Mouse (Mus musculus) telencephalon, adult 2 months (tissue): ENCODE data around the gene Samd4b.

Experiments
- DNase-seq: peaks from one replicate; pipeline ENCODE4 v3.0.0-alpha.2; 2011; ENCODE audit warnings: low read depth, low spot score

Gene Samd4b

DNA sequence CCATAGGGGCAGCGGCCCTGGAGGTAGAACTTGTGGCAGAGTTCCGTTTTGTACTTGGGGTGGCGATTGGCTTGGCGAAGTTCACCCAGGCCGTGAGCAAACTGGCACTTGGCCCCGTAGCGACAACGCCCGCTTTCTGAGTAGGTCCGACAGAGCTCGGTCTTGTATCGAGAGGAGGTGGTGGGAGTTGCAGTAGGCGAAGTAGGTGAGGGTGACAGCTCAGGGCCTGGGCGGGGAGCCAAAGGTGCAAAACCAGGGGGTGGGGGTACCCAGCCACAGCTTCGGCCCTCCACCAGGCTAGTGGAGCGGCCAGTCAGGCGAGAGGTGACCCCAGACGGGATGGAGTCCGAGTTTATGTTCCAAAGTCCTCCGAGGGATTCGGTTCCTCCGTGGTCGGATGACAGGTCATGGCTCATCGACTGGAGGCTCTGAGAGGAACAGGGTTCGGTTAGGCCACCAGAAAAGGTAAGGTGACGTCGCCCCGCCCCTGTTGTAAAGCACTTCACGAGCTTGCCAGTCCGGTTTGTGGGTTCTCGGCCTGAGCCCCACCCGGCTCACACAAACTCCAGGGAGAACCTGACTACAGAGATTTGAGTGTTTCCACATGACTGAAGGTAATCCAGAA, 219.8 kb downstream of the Samd4b start:
- no peak for DNase-seq

GRCm38 (mm10) chr7:28377190-28378065, 220.5 kb downstream of the Samd4b start:
- DNase-seq = no peak

DNA sequence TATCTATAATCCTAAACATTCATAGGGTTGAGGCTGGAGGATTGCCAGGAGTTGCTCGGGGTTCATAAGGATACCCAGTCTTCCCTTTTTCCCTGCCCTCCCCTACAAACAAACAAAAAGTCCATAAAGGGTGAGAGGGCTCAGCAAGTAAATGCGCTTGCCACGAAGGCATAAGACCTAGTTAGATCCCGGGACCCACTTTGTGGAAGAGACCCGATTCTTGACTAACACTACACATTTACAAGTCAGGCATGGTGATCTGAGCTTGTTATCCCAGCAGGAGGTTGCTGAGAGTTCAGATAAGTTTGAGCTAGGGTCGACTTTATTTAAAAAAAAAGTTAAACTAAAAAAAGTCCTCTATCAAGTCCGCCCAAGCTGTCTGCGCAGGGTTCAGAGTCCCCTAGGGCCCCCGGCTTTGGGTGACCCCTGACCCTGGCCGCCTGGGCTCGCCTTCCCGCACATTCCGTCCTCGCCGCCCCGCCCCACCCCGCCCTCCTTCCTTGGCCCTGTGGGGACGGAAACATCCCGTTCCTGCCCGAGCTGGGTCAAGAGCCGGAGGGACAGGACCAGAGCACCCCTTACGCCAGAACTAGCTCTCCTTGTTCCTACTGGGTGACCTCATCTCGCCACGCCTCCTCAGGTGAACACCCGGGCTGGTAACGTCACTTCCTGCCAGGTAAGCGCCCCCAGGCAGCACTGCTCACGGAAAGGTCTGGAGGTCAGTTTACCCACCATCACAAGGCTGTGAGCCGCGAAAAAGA, 221.8 kb downstream of the Samd4b start:
- DNase-seq = no peak

GRCm38 (mm10) chr7:28375176-28375921, 222.6 kb downstream of the Samd4b start:
- DNase-seq = peak; percentile 58

GRCm38 (mm10) chr7:28374647-28375046, 223.3 kb downstream of the Samd4b start:
- no peak for DNase-seq

- DNase-seq = no peak
These were observed 224.0 kb downstream of the Samd4b start for GRCm38 (mm10) chr7:28373891-28374495.

DNA sequence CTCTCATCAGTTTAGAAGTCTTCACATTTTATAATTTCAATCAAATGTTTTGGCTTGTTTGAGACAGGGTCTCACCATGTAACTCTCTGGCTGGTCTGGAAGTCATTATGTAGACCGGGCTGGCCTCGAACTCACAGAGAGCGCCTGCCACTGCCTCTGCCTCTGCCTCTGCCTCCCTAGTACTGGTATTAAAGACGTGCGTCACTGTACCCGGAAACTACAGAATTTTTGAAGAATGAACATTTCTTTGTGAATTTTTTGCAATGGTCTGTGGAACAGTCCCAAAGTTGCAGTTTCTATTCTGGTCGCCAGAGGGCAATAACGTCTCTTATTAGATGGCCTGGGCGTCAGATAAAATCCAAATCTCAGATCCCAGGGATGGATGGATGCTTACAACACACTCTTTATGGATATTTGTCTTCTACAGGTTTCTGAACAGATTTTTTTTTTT, 224.8 kb downstream of the Samd4b start:
- peak; percentile 77 for DNase-seq

DNA sequence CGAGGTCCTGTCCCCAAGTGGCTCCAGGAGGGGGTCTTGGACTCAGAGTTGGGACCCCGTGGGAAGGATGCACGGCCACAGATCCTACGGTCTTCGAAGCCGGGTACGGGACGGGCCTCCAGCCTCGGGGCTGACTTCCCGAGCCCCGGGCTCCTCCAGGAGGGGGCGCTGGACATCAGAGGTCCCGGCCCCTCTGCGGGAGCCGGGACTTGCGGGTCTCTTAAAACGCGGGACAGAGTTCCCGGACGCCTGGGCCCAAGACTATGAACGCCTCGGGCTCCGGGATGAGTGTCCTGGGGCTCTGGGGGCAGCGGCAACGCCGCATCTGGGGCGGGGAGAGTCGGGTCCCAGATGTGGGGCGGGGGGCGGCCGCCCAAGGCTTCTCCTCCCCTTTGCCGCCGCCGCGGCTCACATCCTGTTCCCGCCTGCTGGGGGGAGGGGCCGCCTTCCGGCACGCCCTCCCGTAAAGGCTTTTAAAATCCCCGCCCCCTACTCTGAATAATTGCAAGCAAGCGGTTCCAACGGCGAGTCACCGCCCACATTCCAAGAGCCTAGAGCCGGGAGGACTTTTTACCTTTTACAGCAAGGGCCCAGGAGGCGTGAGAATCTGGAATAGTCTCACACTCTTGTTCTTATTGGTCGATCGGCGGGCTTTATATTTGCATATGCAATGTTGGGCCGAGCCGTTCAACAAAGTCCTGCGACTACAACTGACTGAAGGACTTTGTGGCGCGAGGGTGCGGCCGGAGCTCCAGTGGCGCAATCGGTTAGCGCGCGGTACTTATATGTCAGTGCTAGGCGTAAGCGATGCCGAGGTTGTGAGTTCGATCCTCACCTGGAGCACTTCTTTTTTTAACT, 225.5 kb downstream of the Samd4b start, which contains the start of gene Plekhg2:
Plekhg2 (minus strand) TSS at position 349 of the 858 bp plus-strand sequence.
- DNase-seq = peak; percentile 91

DNA sequence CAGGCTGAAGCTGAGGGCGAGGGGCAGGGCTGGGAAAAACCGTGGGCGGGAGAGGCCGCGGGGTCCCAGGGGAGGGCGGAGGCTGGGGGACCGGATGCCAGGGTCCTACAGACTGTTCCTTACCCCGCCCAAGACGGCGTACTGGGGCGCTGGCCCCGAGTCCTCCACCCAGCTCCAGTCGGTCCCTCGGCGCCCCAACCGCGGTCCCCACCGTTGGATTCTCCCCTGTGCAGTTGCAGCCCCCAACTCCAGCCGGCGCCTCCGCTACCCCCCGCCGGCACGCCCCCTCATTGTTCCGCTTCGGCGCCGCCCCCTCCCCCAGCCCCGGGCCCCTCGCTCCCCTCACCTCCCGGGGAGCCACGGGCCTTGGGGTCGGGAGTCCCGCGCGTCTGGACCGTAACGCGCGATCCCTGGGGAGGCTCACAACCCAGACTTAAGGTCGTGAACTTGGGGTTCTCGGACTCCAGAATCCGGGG, 226.4 kb downstream of the Samd4b start:
- no peak for DNase-seq

GRCm38 (mm10) chr7:28370977-28371513, 226.9 kb downstream of the Samd4b start:
- DNase-seq = no peak

DNA sequence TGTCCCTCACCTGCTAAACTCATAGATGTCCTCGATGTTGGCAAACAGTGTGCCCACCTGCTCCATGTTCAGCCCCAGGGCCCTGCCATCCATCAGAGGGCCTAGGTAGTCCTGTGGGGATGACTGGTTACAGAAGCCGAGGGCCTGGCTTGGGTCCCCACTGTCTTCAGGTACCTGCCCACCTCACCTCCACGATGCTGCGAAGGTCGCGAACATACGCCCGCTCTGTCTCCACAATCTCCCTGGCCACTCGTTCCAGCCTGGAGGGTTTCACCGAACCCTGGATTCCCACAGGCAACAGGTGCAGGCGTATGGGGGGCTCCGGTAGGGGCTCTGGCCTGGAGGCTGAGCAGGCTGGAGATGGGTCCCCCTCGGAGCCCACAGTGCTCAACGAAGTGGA, 227.9 kb downstream of the Samd4b start:
- no peak for DNase-seq

GRCm38 (mm10) chr7:28368276-28368920, 229.5 kb downstream of the Samd4b start:
- no peak for DNase-seq

DNA sequence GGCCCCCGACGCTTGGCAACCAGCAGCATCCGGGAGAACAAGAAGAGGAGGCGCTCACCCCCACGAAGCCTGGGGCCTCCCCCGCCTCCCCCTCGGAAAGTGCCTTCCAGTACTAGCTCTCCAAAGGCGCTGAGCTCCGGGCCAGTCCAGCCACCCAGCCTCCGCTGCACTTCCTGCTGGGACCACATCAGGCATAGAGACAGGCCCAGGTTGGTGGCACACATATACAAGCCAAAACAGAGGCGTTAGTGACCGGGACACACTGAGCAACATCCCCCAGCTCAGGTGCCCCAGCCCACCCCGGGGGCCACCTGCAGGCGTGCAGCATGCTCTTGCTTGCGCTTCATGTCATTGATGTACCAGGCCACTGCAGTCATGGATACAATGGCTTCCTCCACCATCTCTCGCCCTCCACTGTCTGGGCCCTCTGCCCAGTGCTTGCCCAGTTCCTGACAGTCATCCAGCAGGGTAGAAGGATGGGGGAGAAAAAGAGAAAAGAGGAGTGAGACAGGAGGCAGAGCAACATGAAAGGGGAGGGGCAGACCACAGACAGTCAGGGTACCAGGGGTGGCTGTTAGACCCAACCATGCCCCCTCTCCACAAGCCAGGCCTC, 230.2 kb downstream of the Samd4b start:
- DNase-seq = no peak

DNA sequence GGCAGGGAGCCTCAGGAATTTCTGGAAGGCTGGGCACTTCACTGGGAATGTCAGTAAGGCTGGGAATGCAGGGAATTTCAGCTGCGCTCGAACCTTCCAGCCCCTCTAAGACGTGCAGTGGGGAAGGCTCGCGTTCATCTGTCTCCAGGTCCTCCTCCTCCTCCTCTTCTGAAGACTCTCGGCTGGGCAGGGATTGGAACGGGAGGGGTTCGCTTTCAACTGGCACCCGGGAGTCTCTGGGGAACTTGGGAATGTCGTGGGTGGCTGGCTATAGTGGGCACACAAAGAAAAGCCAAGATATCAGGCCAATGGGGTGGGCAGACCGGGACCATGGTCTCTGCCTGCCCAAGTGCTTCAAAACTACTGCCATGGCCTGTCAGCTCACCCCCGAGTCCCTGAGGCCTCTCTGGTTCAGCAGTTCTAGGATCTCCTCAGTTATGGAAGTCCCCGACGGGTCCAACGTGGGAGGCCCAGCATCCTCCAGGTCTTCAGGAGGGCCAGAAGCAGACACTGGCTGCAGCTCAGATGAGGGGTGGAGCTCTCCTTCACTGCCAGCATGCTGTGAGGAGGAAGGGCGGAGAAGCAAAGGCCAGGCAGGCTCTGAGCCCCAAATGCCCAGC, 235.4 kb downstream of the Samd4b start:
- DNase-seq = no peak

- DNase-seq = no peak
These were observed 236.2 kb downstream of the Samd4b start for GRCm38 (mm10) chr7:28361647-28362341.

- DNase-seq = no peak
These were observed 237.7 kb downstream of the Samd4b start for GRCm38 (mm10) chr7:28360291-28360690.

DNA sequence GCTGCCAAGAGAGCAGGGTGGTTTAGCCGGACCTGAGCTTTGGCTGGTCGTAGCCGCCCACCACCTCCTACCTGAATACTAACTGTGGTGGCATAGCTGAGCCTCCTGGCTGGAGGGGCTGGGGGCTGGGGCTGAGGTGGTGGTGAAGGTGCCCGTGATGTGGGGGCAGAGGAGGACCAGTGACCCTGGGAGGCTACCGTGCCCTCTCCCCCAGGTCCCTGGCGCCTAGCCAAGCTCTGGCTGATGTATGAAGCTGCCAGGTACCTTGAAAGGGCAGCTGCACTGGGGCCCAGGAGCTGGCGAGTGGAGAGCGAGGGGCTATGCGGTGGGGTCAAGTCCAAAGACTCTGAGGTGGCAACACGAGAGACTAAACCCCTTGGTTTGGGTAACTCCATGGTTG, 238.1 kb downstream of the Samd4b start:
- no peak for DNase-seq

DNA sequence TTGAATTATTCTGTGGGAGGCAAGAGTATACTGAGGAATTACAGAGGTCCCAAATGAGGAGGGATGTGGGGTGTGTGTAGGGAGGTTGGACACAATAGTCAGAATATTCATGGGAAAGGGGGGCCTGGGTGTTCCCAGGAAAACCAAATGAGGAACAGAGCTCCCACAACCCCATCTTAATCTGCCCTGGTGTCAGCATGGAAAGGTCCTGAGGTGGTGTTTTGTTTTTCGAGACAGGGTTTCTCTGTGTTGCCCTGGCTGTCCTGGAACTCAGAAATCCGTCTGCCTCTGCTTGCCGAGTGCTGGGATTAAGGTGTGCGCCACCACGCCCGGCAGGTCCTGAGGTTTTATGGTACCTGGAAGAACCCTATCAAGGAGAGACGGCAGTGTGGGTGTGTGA, 239.5 kb downstream of the Samd4b start:
- no peak for DNase-seq
